Mouse (Mus musculus) bone marrow macrophage, adult 2 months (primary cell): Measurements from ENCODE around the gene St3gal4.

Source experiments
- CTCF ChIP-seq: IDR thresholded peaks from 2 replicates; pipeline ENCODE4 v1.5.1; 2012; ENCODE audit warnings: low read depth, mild to moderate bottlenecking, low read length, moderate library complexity
- POLR2A ChIP-seq: IDR thresholded peaks from 2 replicates; pipeline ENCODE4 v1.6.1; 2012; ENCODE audit warnings: mild to moderate bottlenecking, low read depth, low read length, borderline replicate concordance

- no peak for TF ChIP-seq CTCF
- TF ChIP-seq POLR2A = no peak
Measured at GRCm38 (mm10) chr9:35058596-35059354, 60.3 kb downstream of the St3gal4 start.
